Comparison of ENCODE assay signal across 8 mouse cellular contexts in genomic region chr10:111506926-111507459, GRCm38 (mm10). TPM values are rescaled to one million over a fixed set of nuclear protein-coding genes. Genes with fewer than 3 reads are reported as not detected.
DNase-seq lines count a peak whose midpoint lies in the region; ATAC-seq and TF ChIP-seq lines count a peak whose summit lies in the region.

No protein-coding gene starts in this region.

- H3K4me1 ChIP-seq in erythroblast, embryonic 14.5 days (ENCODE audit: control insufficient read depth) = peaks cover 25% of the 10 kb centered on the region
- peaks cover 31% of the 10 kb centered on the region for H3K4me1 ChIP-seq in thymus, adult 2 months (replicated peaks; ENCODE audit: control insufficient read depth, insufficient read depth, low read length)
- H3K4me1 ChIP-seq in limb, embryonic 10.5 days = peaks cover 62% of the 10 kb centered on the region
- H3K4me1 ChIP-seq in midbrain, embryonic 11.5 days (ENCODE audit: control insufficient read depth, insufficient read depth, low read length) = peaks cover 5% of the 10 kb centered on the region; the same call in 1 of the 2 replicates

- H3K27ac ChIP-seq in thymus, adult 2 months (ENCODE audit: control insufficient read depth, insufficient read depth, low read length) = peak overlapping the region; percentile 9
- peak overlapping the region; percentile 97 for H3K27ac ChIP-seq in limb, embryonic 10.5 days
- H3K27ac ChIP-seq in midbrain, embryonic 11.5 days (ENCODE audit: low read depth, low read length) = peak overlapping the region; percentile 78

- H3K4me3 ChIP-seq in erythroblast, embryonic 14.5 days (replicated peaks) = peak overlapping the region; percentile 67
- peak overlapping the region; percentile 60 for H3K4me3 ChIP-seq in thymus, adult 2 months (ENCODE audit: control insufficient read depth, insufficient read depth, low read length)
- H3K4me3 ChIP-seq in limb, embryonic 10.5 days = peak overlapping the region; percentile 94
- H3K4me3 ChIP-seq in midbrain, embryonic 11.5 days (ENCODE audit: low read depth, low read length) = peak overlapping the region; percentile 66

- TF ChIP-seq CTCF in thymus, adult 2 months (IDR thresholded peaks at IDR 0.05; ENCODE audit: borderline replicate concordance, control insufficient read depth, extremely low read depth, insufficient read depth, low read length, poor library complexity) = no peak

- peak overlapping the region; percentile 67 for H3K4me2 ChIP-seq in midbrain, embryonic 11.5 days

- peak; percentile 47 for DNase-seq in thymus, adult 2 months
- DNase-seq in thymus, postnatal 14 days = no peak
- peak; percentile 43 to 53 for DNase-seq in frontal cortex, adult 2 months (ENCODE audit: extremely low spot score in 1 of 2, low spot score in 1 of 2)
- DNase-seq in limb, embryonic 10.5 days (ENCODE audit: low spot score) = peak; percentile 73
- DNase-seq in midbrain, embryonic 11.5 days (ENCODE audit: low spot score, missing footprints) = no peak
- DNase-seq in ovary, postnatal 36 days (ENCODE audit: low spot score) = no peak

- WGBS in thymus, adult 2 months = under 1% methylated on average over 23 of the region's 23 CpGs
- WGBS in limb, embryonic 10.5 days = under 1% methylated on average over 23 of the region's 23 CpGs
- under 1% methylated on average over 23 of the region's 23 CpGs for WGBS in midbrain, embryonic 11.5 days

- peak overlapping the region; percentile 81 for H3K9ac ChIP-seq in midbrain, embryonic 11.5 days (ENCODE audit: low read length)

- ATAC-seq in erythroblast, adult 5-6 weeks (replicated peaks; ENCODE audit: low FRiP score, poor library complexity, severe bottlenecking) = no peak
- ATAC-seq in midbrain, embryonic 11.5 days (ENCODE audit: low FRiP score) = peak; percentile 31; the same call in 1 of the 2 replicates

- H3K9me3 ChIP-seq in erythroblast, embryonic 14.5 days (ENCODE audit: control insufficient read depth, low read length) = peaks cover 5% of the 10 kb centered on the region; the same call in 1 of the 2 replicates
- no peaks in the 10 kb centered on the region for H3K9me3 ChIP-seq in limb, embryonic 10.5 days (replicated peaks)
- no peaks in the 10 kb centered on the region for H3K9me3 ChIP-seq in midbrain, embryonic 11.5 days (ENCODE audit: control insufficient read depth, low read length)

- TF ChIP-seq POLR2A in thymus, adult 2 months (IDR thresholded peaks at IDR 0.05; ENCODE audit: control insufficient read depth, extremely low read depth, insufficient read depth, low read length, poor library complexity) = no peak

- no peaks in the 10 kb centered on the region for H3K36me3 ChIP-seq in erythroblast, embryonic 14.5 days (ENCODE audit: control insufficient read depth)
- no peaks in the 10 kb centered on the region for H3K36me3 ChIP-seq in thymus, adult 2 months (ENCODE audit: control insufficient read depth, insufficient read depth, low read length)
- H3K36me3 ChIP-seq in limb, embryonic 10.5 days = no peaks in the 10 kb centered on the region
- no peaks in the 10 kb centered on the region for H3K36me3 ChIP-seq in midbrain, embryonic 11.5 days (ENCODE audit: control insufficient read depth, insufficient read depth, low read length)

- H3K27me3 ChIP-seq in erythroblast, embryonic 14.5 days (ENCODE audit: control insufficient read depth) = peaks cover 71% of the 10 kb centered on the region
- H3K27me3 ChIP-seq in thymus, adult 2 months (ENCODE audit: control insufficient read depth, insufficient read depth, low read length) = no peaks in the 10 kb centered on the region
- no peaks in the 10 kb centered on the region for H3K27me3 ChIP-seq in limb, embryonic 10.5 days (ENCODE audit: low read depth, poor library complexity, severe bottlenecking)
- H3K27me3 ChIP-seq in midbrain, embryonic 11.5 days (ENCODE audit: control insufficient read depth, insufficient read depth, low read length) = no peaks in the 10 kb centered on the region

RNA-seq across cellular contexts. Expression of gene Phlda1, which starts 0.9 kb away (rescaled TPM):
- polyA plus RNA-seq in erythroblast, embryonic 14.5 days (2012) = 0.29 and 0.31 TPM in 2 replicates
- total RNA-seq in erythroblast, adult 5-6 weeks (2015; ENCODE audit: low replicate concordance) = 0.38 and 4.0 TPM in 2 replicates
- 0.84 TPM in 1 of 2 replicates, not detected in the other for total RNA-seq in erythroblast, adult 5-6 weeks (2017; ENCODE audit: low replicate concordance)
- 14.3 and 24.9 TPM in 2 replicates for polyA plus RNA-seq in thymus, adult 2 months (2012; rRNA removed)
- 28.9 and 30.9 TPM in 2 replicates for polyA plus RNA-seq in frontal cortex, adult 2 months (2012; rRNA removed)
- polyA plus RNA-seq in limb, embryonic 10.5 days (2016; fragmentation: Nextera tagmentation; extraction: Ambion mirVana) = 19.8 and 20.1 TPM in 2 replicates
- polyA plus RNA-seq in midbrain, embryonic 11.5 days (2014; fragmentation: Nextera tagmentation; extraction: Ambion mirVana) = 13.0 and 13.1 TPM in 2 replicates

RNA-seq across cellular contexts. Expression of gene Nap1l1, which starts 34.0 kb away (rescaled TPM):
- 6.3 and 8.4 TPM in 2 replicates for polyA plus RNA-seq in erythroblast, embryonic 14.5 days (2012)
- 105 and 154 TPM in 2 replicates for total RNA-seq in erythroblast, adult 5-6 weeks (2015; ENCODE audit: low replicate concordance)
- 128 and 220 TPM in 2 replicates for total RNA-seq in erythroblast, adult 5-6 weeks (2017; ENCODE audit: low replicate concordance)
- polyA plus RNA-seq in thymus, adult 2 months (2012; rRNA removed) = 20.0 and 23.3 TPM in 2 replicates
- polyA plus RNA-seq in frontal cortex, adult 2 months (2012; rRNA removed) = 259 and 267 TPM in 2 replicates
- polyA plus RNA-seq in limb, embryonic 10.5 days (2016; fragmentation: Nextera tagmentation; extraction: Ambion mirVana) = 343 and 349 TPM in 2 replicates
- 447 and 449 TPM in 2 replicates for polyA plus RNA-seq in midbrain, embryonic 11.5 days (2014; fragmentation: Nextera tagmentation; extraction: Ambion mirVana)

Comparison
In these comparisons a context has a peak if more than half of its experiments do, and no peak if none do; other contexts are left out.
1. DNase-seq: peak in thymus, adult 2 months (single experiment), frontal cortex, adult 2 months (2 of 2) and limb, embryonic 10.5 days (single experiment); none in thymus, postnatal 14 days (single experiment), midbrain, embryonic 11.5 days (single experiment) and ovary, postnatal 36 days (single experiment).
2. H3K27ac ChIP-seq: peak in every context shown above with its lines; median percentile 97 in limb, embryonic 10.5 days; 78 in midbrain, embryonic 11.5 days; 9 in thymus, adult 2 months.
3. RNA of gene Phlda1, which starts 0.9 kb away (polyA plus RNA-seq): 28.9 to 30.9 TPM in frontal cortex, adult 2 months, 19.8 to 20.1 TPM in limb, embryonic 10.5 days, 14.3 to 24.9 TPM in thymus, adult 2 months and 13.0 to 13.1 TPM in midbrain, embryonic 11.5 days; 0.29 to 0.31 TPM in erythroblast, embryonic 14.5 days; every median in the first group is over 10 times any median in the second.
4. RNA of gene Nap1l1, which starts 34.0 kb away (polyA plus RNA-seq): 447 to 449 TPM in midbrain, embryonic 11.5 days, 343 to 349 TPM in limb, embryonic 10.5 days and 259 to 267 TPM in frontal cortex, adult 2 months; 20.0 to 23.3 TPM in thymus, adult 2 months and 6.3 to 8.4 TPM in erythroblast, embryonic 14.5 days; every median in the first group is over 10 times any median in the second.
5. Peak in every context shown above with its lines, with median percentiles within 50 percentile points of each other: H3K4me3 ChIP-seq.